Mouse (Mus musculus) frontal cortex, postnatal 14 days (tissue): Measurements from ENCODE around the gene Comp.

Source experiments
- DNase-seq, 2 experiments: peaks; one replicate each; pipeline ENCODE4 v3.0.0; 2022; ENCODE audit warnings: low spot score in 2 of 2

Comp gene

DNA sequence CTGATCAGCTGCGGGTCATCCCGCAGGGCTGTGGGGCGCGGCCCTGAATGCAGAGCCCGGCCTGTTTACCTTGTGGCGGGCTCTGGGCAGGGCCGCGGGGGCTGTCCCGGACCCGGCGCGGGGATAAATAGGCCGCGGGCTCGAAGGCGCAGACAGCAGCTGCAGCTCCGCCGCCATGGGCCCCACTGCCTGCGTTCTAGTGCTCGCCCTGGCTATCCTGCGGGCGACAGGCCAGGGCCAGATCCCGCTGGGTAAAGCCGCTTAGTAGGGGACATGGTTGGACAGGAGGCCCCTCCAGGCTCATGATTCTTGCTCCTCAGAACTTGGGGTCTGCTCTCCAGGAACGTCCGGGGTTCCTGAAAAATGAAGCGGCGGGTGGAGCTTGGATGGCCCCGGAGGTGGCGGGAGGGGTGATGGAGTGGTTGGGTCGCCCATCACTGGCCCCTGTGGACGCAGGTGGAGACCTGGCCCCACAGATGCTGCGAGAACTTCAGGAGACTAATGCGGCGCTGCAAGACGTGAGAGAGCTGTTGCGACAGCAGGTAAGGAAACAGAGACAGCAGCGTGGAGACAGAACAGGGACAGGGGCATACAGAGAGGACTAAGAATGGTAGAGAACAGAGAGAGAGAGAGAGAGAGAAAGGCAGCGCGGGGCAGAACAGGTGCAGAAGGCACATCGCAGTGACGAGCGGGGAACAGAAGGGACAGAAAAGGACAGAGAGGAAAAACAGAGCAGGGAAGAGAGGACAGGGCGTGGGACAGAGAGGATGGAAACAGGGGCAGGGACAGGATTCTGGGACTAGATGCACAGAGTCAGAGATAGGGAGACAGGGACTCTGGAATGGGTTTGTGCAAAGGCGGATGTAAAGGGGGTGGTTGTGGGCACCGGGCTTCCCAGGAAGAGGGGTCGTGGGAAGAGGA, at the start of gene Comp:
Comp (plus strand) TSS at position 162 of the 921 bp plus-strand sequence.
- DNase-seq = no peak

DNA sequence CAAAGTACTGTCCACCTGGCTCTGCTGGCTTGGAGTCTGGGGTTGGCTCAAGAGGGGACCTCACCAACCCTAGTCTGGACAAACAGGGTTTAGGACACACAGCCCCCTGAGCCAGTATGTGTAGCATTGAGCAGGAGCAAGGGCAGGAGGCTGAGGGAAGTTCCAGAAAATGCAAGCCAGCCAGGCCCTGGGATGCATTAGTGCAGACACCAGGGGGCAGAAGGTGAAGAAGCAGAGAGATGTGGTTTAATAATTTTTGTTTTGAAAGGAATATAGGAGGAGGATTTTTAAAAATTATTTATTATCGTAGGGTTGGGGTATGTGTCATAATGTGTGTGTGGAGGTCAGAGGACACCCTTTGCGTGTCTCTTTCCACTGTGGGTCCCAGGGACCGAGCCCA, 49.6 kb upstream of the Comp start:
- DNase-seq = no peak

DNA sequence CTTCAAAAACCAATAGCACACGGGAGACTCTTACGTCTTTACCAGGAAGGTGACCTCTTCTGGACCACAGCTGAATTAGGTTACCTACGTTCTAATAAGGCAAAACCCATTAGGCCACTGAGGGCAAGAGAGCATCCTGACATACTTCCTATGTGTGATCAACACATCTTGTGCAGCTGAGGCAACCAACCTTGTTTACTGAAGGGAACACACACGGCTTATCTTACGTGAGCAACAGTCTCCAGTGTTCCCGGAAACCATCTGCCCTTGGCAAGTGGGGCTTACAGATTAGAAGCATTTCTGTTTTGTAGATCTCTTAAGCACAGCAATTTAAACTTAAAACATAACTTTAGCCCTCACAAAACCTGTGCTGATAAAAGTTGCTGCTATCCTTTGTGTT, 45.8 kb upstream of the Comp start:
- no peak for DNase-seq

DNA sequence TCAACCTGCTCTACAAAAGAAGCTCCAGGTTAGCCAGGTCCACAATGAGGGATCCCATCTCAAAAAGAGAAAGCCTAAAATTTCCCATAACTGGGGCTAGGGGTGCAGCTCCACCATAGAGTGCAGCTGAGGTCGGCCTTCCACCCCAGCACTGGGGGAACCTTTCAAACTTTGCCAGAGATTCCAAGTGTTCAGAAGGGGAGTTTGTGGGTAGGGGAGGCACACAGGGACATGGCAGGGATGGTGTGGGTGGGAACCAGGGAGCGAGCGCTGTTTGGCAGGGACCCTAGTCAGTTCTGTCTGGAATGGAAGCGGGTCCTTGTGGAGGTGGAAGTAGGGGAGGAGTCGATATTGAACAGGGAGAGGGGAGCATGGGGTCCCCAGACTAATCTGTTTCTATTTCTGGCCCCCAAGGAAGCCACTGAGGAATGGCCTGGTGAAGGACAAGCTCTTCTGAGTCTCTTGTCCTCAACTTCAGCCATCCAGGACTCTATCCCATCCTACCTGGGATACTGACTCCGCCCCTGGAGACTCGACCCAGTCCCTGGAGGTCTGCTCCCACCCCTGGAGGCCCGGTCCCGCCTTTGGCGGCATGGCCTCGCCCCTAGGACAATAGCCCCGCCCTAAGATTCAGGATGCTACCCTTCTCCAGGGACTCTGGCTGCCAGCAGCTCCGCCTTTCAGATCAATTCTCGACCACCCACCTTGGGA, 44.1 kb upstream of the Comp start, which contains the start of gene Gdf1:
Gdf1 (plus strand) TSS at position 694 of the 711 bp plus-strand sequence.
- DNase-seq = no peak

DNA sequence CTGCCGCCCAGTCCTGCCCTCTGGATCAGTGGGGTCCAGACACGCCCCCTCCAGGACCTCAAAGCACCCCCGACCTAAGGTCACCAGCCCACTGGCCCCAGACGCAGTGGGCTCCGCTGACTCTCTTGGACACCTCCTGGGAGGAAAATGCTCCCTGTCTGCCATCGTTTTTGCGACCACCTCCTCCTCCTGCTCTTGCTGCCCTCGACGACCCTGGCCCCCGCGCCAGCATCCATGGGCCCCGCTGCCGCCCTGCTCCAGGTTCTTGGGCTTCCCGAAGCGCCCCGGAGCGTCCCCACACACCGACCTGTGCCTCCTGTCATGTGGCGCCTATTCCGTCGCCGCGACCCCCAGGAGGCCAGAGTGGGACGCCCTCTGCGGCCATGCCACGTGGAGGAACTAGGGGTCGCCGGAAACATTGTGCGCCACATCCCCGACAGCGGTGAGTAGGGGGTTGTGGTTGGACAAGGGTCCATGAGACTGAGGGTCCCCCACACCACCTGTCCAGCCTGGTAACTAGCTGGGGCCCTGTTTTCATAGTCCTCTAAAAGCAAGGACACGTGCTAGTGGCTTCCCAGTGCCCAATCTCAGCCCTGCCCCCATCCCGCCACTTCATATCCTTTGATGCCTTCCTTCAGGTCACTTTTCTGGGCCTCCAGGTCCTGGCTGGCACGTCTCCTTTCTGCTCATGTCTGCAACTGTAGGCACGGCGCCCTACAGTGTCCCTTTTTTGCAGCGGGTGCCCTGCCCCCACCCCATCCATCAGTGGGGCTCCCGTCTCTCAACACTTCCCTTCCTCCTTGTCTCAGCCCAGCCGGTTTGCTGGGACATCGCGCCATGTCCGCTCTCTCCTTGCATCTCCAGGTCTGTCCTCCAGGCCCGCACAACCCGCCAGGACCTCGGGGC, 43.3 kb upstream of the Comp start:
- DNase-seq = no peak

DNA sequence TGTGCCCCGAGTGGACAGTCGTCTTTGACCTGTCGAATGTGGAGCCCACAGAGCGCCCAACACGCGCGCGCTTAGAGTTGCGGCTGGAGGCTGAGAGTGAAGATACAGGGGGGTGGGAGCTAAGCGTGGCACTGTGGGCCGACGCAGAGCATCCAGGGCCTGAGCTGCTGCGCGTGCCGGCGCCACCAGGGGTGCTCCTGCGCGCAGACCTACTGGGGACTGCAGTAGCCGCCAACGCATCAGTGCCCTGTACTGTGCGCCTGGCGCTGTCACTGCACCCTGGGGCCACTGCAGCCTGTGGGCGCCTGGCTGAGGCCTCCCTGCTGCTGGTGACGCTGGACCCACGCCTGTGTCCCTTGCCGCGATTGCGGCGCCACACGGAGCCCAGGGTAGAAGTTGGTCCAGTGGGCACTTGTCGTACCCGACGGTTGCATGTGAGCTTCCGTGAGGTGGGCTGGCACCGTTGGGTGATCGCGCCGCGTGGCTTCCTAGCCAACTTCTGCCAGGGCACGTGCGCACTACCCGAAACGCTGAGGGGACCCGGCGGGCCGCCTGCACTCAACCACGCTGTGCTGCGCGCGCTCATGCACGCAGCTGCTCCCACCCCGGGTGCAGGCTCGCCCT, 42.5 kb upstream of the Comp start:
- DNase-seq = peak in 1 of 2 experiments; percentile 69

DNA sequence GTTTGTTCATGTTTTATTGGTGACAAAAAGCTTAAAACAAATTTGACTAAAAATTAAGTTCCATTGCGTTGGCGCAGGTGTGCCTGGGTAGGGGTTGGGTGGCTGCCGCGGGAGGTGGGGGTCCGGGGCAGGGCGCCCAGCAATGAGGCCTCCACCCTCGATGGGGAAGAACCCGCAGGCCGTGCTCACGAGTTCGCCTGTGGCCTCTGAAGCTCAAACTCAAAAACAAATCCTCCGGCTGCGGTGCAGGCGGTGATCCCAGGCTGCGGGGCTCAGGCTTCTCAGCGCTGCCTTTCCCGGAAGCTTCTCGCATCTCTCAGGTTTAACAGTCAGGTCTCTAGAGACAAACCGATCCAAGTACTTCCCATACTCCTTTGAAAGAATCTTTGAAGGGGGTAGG, 41.8 kb upstream of the Comp start:
- DNase-seq = no peak

DNA sequence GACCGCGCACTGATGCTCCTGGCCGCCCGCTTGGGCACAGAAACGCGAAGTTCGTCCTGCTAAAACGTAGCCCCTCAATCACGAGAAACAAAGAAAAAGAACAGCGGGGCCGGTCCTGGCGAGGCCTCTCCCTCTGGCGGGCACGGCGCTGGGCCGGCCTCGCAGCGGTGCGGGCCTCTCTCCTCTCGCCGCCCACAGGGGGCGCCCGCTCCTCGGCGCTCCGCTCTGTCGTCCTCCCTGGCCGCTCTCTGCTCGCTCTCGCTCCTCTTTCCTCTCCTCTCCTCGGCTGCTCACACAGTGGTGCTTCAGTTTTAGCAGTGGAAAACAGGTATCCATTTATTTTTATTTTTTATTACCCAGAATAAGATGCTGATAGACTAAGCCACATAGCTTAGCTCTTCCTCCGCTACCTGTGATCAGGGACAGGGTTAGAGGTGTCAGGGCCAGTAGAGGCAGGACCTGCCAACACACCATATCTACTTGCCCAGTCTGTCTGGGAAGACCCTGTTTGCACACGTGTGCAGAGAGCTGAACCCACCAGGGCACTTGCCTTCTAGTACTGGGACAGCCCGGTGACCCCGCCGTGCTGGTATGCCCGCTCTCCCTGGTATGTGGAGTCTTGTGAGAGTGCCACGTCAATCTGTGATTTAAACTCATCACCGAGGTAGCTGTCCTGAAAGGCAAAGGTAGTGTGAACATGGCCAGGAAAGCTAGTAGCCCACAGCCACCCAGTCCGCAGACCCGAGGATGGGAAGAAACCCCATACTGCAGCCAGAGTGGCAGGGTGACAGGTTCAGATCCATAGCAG, 41.1 kb upstream of the Comp start:
- peak in 1 of 2 experiments; percentile 69 for DNase-seq

DNA sequence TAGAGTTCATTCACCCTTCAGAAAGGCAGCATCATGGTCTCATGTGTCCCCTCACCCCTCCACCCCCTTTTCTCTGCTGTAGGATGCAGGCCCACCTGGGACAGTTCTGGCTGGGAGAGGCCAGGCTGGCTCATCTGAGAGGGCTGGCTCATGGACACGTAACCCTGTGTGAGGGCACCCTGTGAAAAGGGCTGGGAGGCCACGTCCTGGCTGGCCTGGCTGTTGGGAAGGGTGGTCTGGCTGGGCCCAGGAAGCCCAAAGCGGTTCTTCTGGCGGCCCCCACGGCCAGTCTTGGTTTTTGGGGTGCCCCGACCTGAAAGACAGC, 40.5 kb upstream of the Comp start:
- DNase-seq = no peak

DNA sequence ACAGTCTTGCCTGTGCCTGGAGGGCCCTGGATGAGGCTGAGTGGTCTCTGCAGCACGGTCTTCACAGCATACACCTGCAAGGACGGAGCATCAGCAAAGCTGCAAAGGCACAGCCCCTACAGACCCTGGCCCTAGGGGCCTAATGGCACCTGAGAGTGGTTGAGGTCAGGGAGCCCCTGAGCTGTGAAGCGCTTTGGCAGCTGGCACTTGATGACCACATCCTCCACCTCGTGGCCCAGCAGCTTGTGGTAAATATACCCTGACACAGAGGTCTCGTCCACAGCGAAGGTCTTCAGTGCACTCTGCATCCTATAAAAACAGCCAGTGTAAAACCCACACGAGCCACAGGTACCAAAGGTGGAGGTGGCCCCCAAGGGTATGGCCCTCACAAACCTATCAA, 34.4 kb upstream of the Comp start:
- no peak for DNase-seq

DNA sequence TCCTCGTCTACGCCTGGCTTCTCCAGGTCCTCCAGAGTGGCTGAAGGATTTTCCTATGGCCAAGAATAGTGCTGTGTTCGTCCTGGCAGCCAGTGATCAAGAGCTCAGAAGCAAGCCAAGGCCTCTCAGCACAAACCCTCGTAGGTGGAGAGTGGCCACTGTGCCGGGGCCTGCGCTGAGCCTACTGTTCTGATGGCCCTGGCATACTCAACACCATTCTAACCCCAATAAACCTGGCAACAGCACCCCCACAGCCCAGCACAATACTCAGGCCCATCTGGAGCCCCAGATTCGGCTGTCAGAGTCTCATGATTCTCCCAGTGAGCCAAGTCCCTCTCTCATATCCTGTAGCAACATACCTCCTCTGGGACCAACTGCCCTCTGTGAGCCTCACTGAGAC, 32.7 kb upstream of the Comp start:
- DNase-seq = no peak

DNA sequence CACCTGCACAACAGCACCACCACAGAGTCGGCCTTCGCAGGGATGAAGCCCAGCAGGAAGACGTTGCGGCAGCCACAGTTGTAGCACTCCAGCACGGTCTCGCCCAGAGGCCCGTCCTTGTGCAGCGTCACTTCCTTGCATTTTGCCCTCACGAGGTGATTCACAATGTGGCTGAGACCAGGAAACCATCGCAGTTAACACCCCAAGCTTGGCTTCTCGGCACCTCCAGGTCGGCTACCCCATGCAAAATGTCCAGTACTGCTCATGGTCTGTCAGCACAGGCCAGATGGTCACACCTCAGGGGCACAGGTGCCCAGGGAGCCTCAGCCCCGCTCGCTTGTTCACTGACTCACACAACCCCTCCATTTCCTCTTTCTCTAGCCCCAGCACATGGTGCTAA, 31.4 kb upstream of the Comp start:
- no peak for DNase-seq

DNA sequence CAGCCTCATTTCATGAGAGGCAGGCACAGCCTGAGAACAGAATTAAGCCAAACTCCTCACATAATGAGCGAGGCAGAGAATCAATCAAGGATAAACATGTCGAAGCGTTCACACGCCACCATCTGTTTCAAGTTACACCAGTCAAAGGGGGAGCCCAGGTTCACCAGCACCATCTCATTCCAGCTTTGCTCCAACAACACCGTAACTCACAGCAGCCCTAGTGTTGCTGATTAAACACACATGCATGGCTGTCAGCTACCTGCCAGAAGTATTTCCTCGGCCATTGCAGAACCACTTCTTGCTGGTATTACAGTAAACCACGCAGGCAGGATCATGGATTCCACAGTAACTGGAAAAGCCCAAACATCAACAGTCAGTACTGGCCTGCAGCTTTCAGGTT, 30.3 kb upstream of the Comp start:
- no peak for DNase-seq

DNA sequence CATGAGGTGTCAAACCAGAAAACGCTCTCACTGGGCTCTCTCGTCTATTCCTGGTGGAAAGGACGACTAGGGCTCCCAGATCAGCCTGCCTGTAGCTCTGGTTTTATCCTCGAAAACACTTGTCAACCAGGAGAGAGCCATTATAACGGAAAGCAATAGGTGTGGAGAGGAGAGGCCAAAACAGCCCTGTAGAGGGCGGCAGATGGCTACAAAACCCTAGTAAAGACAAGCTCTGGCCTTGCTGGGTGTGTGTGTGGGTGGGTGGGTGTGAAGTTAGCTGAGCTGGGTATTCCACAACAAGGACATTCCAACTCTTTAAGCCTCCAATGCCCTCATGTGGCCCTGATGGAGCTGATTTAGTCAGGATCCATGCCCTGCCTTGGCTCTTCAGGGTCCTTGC, 29.7 kb upstream of the Comp start:
- DNase-seq = no peak

DNA sequence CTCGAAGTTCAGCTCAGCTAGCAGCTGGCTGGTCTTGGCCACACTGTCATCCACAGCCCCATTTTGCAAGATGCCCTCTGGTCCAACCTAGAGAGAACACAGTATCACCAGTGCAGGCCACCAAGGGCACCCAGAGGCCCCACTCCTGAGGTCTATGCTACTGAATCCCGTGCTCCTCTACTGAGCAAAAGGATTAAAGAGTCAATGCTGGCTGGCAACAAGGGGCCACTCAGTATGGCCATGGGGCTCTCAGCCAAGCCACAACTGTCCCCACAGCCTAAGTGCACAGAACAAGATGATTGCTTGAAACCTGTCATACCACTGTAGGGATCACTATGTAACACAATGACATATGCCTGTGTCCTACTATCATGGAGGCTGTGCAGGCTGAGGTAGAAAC, 29.1 kb upstream of the Comp start:
- DNase-seq = no peak

DNA sequence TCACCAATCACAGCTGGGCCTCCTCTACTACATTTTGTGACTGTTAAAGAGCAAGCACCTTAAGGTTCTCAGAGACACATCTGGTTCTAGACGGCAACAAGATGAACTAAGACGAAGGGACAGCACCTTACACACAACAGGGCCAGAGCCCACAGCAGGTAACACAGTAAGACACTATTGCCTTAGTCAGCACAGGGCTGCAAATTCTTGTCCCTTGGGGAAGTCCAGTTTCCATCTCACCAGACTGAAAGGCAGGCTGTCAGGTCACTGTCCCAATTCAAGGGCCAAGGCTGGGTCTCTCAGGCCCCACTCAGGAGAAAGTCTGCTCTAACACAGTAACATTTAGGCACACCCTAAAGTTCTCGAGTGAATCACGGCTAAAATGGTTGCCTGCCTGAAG, 25.9 kb upstream of the Comp start:
- no peak for DNase-seq

DNA sequence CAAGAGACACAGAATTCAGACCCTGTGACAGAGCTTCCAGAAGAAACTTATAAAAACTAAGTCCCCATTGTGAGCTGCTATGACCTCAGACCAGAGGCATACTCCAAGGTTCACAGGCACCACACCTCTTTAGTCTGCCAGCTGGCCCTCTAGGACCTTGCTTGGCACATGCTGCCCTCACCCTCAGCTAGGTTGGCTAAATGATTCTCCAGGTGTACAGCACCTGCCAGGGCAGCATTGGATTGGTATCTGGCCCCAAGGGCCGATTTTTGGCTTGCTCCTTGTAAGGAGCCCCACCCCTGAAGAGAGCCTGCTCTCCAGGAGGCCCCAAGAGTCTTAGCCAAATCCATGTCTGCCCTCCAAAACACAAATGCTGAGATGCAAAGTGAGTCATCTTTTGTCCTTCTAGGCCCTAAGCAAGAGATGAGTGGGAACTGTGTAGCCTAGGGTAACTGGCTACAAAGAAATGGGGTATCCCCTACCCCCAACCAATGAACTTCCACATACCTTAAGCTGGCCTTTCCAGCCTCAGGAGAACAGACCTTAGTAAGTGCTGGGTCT, 25.4 kb upstream of the Comp start:
- no peak for DNase-seq

DNA sequence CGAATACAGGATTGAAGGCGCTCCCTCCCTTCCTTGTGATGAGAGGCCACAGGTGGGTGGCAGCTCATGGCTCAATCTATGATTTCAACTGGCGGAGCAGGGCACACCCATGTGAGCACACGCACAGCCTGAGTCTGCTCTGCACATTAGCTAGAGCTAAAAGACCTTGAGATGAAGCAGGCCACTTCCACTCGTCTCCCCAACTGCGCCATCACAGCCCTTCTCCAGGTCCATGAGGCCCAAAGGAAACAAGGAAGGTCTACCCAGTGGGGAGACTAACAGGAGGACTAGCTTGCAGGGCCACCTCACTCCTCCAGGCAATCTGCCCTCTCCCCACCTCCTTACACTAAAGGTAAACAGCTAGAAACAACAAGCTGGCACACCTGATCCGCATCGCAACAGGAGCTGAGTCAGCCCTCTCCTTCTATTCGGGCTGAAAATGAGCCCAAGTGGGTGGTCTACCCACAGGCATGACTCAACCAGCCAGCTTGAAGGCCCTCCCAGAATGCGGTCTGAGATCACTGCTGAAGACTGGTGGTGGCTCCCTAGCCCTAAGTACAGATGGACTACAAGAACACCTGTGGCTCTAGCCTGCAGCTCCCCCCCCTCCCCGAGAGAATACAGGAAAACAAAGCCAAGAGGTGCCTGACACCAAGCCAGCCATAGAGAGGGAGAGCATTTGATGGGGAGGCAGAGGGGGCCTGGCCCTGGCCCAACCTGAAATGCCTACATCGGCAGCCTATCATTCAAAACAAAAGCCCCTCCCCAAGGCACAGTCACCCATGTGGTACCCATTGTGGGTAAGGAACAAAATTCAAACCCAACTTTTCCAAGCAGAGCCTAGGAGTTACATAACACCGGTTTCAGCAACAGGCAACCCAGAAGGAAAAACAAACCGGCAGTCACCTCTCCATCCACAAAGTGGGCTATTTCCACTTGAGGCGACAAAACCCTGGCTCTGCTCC, 22.0 kb upstream of the Comp start:
- DNase-seq = no peak

DNA sequence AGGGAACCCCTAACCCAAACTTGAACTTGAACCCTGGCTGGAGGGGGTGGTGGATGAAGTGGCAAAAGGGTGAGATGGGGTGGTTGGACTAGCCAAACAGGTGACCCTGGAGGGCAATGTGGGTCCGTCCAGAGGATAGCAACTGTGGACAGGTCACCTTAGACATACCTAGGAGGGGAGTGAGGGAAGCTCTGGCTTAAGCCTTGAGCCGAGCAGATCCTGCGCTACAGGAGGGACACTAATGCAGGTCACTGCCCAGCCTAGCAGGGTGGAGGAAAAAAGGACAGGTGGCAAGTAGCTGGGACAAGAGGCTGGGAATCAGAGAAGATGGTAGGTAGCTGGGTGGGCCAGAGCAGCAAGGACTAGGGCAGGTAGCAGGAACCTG, 21.4 kb upstream of the Comp start:
- DNase-seq = no peak
